Mouse (Mus musculus) ovary, adult 18-20 months (tissue): ENCODE measurements around the gene Tnfsf13b.

Source experiments
- DNase-seq: peaks from one replicate; pipeline ENCODE4 v3.0.0; 2022; ENCODE audit warnings: low spot score, mixed read lengths

Tnfsf13b gene

DNA sequence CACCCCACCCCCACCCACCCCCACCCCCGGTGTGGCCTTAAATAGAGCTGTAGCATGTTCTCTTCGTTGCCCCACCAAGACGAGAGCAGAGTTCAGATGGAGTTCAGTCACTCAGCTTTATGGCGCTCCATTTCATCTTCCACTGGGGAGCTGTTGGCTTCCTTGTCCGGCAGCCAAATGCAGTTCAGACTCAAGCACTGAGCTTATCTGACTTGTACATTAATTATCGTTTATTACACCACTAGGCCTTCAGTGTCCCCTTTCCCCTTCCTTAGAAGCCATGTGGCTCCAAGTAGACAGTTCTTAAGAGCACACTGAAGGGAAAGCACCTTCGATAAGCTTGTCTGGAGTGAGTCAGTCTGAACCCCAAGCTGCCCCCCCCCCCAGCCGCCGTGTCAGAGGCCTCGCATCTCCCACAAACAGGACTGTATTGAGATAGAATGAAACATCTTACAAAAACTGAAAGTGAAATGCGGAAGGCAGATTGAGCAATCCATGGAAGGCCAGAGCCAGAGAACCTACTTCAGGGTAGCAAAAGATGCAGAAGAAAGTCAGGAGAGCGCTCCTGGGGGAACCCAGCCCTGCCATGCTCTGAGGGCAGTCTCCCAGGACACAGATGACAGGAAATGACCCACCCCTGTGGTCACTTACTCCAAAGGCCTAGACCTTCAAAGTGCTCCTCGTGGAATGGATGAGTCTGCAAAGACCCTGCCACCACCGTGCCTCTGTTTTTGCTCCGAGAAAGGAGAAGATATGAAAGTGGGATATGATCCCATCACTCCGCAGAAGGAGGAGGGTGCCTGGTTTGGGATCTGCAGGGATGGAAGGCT, at the start of gene Tnfsf13b:
TSS of gene Tnfsf13b (plus strand) at position 312 of the 830 bp plus-strand sequence.
- no peak for DNase-seq

DNA sequence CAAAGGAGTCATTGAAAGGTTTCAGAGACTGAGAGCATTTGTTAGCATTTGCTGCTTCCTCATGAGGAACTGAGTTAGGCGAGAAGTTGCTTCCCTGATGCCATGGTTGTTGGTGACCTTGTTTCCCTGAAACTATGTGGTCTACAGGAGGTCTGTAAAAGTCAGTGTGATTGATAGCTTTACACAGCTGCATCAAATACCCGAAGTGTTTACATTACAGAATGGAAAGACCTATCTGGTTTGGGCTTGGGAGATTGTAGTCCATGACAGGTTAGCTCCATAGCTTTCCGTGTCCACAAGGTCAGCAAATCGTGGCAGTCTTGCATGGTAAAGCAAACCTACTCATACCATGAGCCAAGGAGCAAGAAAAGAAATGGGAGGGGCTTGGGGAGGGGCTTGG, 47.9 kb upstream of the Tnfsf13b start:
- DNase-seq = no peak

DNA sequence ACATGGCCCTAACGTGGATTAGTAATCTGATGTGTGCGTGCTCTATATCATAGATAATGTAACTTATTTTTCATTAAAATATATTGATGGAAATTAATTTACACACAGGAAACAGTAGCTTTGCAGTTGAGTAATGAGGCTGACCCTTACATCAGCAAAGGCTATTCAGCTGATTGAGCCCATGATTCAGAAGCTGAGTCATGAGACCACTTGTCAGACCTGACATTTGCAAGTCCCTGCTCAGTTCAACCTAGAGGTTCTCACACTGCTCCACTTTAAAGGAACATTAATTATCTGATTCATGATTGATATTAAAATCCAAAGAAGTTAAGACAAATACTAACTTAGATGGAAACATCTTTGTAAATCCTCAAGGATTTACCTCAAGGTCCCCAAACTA, 46.3 kb upstream of the Tnfsf13b start:
- no peak for DNase-seq

DNA sequence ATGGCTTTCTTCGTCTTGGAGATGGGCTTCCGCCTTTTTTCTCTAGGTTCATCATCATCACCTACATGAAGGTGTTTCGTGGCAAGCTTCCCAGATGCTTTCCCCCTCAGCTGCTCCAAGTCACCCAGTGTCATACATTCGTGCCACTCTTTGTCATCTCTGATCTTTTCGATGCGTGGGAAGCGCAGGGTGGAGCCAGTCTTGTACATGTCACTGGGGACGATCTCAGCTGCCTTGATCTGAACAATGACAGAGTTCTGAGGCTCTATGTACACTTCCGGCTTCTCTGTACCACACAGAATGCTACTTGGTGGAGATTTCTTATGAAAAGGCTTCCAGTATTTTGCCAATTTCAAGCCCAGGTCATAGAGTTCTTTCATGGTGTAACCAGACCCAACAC, 34.4 kb upstream of the Tnfsf13b start:
- no peak for DNase-seq

DNA sequence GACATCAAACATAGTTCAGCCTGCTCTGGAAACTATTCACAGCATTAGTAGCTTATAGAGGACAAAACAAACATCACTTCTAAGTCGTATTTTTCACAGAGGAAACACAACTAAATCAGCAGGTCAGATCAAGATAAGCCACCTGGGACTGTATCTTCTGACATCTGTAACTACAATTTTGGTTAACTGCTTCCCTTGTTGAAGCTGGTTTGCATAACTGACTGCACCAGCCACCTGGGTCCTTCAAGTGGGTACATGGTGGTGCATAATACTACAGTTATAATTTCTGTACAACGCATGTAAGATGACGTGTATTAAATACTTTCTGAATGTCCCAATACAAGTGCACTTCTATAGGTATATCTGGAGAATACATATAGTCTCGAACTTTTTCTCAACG, 31.0 kb upstream of the Tnfsf13b start:
- DNase-seq = no peak

DNA sequence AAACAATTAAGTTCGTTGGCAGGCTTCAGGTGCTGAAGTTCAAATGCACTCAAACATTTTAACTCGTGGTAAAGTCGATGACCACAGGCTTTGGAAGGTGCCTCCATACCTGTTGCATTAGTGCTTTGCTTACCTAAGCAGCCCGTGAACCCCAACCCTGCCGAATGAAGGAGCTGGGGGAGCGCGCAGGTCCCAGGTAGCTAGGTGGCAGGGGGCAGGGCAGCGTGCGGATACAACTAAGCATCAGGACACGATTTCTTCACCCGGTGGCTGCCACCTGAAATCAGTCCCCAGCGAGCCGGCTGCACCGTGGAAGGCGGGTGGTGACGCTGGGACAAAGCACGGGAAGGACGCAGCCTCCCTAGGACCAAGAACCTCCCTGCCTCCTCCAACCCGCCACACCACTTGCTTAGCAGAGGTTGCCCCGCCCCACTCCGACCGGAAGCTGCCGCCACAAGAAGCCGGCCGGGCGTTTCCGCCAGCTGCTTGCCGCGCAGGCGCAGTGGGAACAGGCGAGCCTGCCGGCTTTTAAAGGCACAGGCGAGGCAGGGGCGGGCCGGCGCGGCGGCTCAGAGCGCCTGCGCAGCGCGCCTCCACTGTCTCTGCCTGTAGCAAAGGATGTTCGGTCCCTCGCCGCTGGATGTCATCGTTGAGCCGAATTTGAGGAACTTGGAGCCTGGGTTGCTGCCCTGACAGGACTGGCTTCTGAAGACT, 30.2 kb upstream of the Tnfsf13b start:
- peak; percentile 99 for DNase-seq

DNA sequence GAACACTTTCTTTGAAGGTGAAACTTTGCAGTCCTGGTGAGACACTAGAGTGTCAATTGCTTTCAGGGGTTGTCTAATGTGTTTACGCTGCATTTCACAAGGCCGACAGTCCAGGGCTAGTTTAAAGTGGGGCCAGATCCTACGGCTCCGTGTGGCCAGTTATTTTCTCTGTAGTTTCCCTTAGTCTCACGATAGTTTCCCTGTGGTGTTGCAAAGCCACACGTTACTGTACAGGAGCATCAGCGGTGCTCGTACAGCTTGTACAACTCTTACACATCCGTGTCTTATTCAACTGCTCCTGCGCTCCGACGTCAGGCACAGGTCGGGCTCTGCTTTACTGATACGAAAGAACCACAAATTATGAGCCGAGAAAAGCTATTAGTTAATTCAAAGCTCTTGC, 29.3 kb upstream of the Tnfsf13b start:
- no peak for DNase-seq

DNA sequence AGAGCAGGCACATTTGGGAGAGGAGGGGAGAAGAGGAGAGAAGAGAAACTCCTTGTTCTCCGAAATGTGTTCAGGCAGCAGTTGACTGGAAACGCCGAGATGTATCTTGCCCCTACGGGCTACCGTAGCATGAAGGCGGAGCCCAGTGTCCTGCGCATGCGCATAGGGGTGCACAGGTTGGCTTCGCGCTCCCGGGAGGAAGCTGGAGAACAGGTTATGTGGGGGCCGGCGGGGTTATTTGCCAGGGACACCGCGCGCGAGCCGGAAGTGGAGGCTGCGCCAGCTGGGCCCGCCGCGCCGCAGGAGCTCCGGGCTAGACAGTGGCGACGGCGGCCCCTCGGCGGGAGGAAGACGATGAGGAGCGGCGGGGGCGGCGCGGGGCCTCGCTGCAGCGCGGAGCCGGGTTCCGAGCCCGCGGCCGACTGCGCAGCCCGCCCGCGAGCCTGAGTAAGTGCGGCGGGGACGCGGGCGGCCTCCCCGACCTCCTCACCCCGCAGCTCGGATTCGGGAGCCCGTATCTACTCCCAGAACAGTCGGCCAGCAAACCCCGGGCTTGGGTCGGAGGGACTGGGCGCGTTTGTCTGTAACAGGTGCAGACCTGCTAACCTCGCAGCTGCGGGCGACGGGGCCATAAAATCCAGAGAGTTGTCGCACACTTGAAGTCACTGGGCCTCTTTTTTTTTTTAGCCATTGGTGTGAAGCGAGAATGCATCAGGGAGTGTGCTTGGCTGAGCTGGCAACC, 28.5 kb upstream of the Tnfsf13b start, which contains the start of the genes Lig4 and Abhd13:
TSS of gene Lig4 (minus strand) at position 114 of the 742 bp plus-strand sequence.
TSS of gene Abhd13 (plus strand) at position 135 of the 742 bp plus-strand sequence.
- DNase-seq = peak; percentile 95

DNA sequence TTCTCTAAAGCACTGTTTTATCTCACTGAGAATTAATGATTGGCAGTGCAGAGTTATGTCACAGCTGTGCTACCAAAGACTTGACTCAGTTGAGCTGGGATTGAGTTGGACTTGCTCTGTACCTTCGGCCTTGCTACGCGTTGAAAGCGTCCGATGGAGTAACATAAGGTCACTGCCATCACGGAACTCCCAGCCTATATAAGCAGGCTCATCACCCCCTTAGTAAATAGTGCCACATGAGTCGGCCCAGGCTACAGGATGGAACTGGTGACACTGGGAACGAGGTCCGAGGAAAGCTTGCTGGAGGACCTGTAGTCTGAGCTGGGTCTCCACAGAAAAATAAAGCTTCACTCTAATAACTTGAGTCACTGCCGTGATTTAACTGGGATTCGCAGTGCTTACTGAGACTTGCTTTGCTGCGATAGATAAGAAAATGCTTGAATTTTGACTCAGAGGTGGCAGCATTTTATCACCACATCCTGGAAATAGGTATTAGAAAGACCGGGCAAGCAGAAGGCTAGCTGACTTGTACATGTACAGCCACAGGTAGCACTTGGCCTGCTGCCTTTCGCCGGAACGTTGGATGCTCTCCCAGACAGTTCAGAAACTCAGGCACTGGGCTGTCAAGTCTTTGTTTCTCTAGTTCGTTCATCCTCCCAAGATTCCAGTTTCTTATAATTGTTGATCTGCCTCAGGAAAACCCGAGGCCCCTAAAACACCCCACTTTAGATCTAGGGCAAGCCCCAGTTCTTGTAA, 27.6 kb upstream of the Tnfsf13b start:
- no peak for DNase-seq

DNA sequence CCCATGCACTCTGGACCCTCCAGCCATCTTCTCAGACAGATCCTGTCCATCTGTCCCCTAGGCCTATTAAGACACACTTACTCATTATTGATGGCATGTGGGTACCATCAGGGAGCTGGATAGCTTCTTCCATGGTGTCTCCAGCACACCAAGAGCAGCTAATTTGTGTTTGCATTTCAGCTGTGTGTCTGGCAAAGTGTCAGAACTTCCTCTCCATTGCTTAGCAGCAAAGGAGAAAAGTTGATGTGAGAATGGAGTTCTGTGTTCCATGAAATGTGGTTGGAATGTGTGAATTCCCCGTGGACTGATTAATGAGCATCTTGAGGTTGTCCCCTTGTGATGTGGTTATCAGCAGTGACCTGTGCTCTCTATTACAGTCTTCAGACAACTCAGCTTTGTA, 26.5 kb upstream of the Tnfsf13b start:
- DNase-seq = no peak

DNA sequence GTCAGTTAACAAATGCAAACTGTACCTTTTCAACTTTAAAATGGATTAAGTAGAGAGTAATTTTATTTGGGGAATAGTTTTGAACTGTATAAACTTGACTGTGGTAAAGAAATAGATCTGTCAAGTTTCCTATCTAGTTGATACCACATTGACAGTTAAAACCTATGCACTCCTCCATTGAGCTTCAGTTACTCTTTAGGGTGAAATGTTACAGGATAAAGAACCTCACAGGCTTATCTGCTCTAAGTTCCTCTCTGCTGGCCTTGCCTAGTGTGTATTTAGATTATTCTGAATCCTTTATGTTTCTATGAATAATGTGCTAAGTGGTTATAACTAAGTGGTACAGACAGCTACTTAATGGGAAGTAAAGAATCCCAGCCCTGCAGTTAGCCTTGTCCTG, 26.1 kb upstream of the Tnfsf13b start:
- DNase-seq = no peak

DNA sequence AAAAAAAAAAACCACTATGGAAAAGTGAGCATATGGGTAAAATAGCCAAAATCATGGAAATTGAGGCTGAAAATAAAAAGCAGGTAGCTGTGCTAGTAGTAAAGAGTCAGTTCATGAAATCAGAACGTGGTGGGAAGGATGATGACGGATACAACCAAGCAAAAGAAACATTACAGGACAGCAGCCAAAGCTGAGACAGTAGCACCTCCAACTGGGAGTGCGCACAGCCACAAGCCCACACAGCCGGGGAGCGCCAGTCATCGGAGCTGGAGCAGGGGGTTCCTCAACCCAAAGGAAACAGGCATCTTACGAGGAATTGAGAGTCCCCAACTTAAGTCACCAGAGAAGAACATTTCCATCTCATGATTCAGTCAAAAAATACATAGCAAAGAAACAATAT, 2.2 kb upstream of the Tnfsf13b start:
- DNase-seq = no peak

DNA sequence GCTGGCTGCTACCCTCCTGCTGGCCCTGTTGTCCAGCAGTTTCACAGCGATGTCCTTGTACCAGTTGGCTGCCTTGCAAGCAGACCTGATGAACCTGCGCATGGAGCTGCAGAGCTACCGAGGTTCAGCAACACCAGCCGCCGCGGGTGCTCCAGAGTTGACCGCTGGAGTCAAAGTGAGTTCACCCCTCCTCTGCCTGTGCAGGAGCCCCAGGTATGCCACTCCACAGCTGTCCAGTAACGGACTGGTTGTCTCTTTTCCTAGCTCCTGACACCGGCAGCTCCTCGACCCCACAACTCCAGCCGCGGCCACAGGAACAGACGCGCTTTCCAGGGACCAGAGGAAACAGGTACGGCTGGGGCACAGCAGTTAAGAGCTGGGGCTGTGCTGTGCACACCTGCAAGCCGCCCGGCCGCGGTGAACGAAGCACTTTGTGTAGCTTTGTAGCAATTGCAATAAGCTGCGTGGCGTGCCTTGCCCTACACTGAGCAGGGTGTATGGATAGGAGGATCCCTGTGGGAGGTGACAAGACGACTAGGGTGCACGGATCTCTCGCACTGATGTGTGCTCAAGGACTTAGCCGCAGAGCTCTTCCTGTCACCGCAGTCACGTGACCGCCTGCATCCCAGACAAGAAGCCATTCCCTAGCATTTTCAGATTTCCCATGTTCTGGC, 856 bp downstream of the Tnfsf13b start:
- no peak for DNase-seq

DNA sequence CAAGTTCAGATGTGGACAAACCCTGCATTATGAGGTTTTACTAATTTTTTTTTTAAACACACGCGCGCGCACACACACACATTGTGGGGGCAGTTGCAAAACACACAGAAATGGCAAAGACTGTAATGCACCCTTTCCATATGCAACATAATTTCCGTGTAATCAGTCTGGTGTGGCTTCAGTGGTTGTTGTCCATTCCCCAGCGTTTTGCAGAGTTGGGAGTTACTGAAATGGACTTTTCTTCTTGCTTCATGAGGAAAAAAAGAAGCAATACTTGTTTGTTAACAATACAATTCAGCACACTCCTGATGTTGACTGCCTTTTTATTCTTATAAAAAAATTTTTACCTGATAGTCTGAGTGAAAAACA, 1.4 kb downstream of the Tnfsf13b start:
- DNase-seq = no peak

DNA sequence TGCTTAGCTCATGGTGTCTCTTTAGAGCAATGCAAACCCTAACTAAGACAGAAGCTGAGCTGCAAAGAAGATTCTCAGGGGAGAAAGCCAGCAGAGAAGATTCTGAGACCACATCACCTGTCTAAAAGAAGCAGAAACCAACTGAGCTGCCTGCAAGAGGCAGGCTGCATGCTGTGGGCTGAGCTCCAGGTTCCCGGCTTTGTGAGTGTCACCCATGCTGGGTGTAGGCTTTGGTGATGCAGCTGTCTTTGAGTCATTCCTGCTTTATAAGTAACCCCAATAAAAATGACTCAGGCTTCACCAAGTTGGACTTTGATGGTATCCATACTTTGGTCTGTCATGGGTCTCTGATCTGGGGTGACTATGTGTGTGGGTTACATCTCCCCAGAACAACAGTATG, 10.0 kb downstream of the Tnfsf13b start:
- DNase-seq = no peak

DNA sequence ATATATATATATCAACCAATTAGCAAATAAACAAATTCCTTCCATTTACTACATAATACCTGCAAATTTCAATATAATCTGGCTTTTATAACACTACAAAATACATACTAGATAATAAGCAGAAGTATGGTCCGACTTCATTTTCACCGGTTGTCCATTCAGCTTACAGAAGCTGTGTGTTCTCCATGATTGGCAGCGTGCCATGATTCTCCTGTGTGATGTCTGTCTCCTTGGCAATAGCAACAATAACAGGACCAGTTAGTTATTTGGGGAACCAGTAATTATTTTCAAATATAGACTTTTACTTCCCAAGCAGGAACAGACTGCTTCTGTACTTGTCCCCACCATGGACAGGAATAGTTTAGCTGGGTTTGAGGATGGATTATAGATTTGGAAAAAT, 11.0 kb downstream of the Tnfsf13b start:
- DNase-seq = no peak

DNA sequence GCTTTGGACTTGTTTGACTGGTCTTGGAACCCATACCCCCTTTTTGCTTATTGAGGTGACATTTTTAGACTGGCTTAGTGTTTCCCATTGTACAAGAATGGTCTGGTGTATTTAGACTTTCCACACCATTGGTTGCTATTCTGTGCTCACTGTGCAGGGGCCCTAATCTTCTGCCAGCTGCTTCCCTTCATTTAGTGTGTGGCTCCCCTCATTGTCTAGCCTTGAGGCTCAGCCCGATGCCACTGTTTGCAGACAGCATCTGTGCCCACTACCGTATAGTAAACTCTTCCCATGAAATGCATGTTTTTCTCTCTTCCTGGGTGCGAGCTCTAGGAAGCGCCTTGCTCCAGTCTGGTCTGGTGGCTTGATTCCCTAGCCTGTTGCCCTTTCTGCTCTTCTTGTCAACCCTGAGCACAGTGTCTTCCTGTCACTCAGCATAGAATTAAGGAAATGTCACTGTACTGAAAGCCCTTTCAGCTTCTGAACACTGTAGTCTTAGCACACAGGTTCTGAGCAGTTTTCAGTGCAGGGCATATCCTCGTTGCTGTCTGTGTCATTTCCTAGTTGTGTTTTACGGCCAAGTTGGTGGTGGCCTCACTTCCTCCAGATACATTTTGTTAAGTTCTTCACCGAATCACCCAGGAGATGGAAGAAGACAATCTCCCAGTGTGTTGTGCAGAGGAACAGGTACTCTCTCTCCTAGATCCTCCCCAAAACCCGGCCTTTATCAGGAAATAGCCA, 24.2 kb downstream of the Tnfsf13b start:
- no peak for DNase-seq

DNA sequence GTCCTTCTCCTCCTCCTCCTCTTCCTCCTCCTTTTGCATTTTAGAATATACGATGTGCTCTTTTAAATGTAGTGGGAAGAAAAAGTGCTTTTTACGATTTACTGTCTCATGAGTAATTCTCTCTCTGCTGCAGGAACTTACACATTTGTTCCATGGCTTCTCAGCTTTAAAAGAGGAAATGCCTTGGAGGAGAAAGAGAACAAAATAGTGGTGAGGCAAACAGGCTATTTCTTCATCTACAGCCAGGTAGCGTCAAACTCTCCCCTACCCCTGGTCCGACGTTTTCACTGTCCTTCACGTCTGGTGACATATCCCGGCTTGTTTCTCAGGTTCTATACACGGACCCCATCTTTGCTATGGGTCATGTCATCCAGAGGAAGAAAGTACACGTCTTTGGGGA, 24.9 kb downstream of the Tnfsf13b start:
- no peak for DNase-seq

DNA sequence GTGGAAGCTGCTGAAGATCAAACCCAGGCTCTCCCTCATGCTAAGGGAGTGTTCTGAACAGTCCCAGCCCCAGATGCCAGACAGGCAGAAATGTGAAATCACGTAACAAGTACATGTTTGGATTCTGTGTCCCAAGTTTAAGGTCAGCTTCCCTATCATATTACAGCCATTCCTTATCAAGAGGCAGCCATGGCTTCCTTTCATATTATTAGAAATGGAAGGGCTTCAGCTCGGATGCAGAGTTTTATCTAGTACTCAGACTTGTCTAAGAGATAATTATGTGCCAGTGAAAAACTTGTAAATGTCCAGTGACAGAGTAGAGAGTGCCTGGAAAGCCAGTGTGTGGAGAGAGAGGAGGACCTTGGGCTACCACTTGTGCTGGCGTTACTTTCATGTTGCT, 34.6 kb downstream of the Tnfsf13b start:
- no peak for DNase-seq

DNA sequence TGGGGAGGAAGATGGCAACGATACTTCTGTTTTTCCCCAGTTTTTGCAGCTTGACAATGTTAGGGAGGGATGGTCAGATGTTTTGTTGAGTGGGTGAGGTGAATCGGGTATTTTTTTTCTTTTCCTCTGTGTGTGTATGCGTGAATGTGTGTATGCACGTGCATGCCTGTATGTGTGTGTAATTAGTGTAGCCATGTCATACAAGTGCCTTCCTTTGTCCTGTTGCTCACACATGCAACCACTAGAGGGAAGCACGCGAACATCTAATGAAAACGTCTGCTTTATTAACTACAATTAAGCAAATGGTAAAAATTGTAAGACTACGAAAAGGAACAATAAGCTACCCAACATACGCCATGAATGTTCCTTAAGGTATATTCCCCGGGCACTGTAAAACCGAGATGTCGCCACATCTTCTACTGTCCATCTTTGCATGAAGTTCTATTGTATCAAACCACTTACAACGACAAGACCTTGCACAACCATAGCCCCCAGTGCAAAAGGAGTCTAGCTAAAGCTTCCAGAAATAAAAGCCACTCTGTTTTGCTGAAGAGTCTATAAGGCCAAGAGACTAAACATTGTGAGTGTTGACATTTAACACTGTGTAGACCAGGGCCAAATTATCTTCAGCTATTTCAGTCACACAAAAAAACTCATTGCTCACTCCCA, 37.7 kb downstream of the Tnfsf13b start:
- no peak for DNase-seq
